Mouse (Mus musculus) lung, adult 2 months (tissue): ENCODE results near the gene 4931422A03Rik.

ENCODE experiments used
- CTCF ChIP-seq: fragments of 200-500 bp; IDR thresholded peaks from 2 replicates; pipeline ENCODE4 v1.5.1; 2011; ENCODE audit warnings: mild to moderate bottlenecking, low read length, control low read depth; ENCODE audit not compliant: insufficient read depth
- POLR2A ChIP-seq: fragments of 200-500 bp; IDR thresholded peaks from 2 replicates; pipeline ENCODE4 v1.6.1; 2011; ENCODE audit warnings: low read depth, mild to moderate bottlenecking, control low read depth, low read length, borderline replicate concordance; ENCODE audit errors: extremely low read depth

DNA sequence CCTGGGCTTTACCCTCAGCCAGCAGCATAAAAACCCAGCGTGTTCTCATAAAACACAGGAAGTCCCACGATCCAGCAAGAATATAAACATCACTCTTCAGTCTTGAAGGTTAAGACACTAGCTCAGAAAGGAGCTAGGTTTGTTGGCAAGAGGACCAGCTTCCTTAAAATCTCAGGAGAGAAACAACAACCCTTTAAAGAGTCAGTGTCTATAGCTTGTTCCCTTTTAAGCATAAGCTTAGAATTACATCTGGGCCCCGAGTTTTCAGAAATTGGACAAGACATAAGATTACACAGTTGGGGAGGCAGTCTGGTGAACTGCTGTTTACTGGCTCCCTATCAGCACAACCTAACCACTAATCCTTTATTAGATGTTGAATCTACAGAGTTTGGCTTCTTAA, 56.3 kb downstream of the 4931422A03Rik start:
- TF ChIP-seq POLR2A (no peak), CTCF (no peak)
